Mouse (Mus musculus) lung, postnatal 0 days (tissue): ENCODE data around the gene Tma16.

Experiments used
- CTCF ChIP-seq: IDR thresholded peaks from 2 replicates; pipeline ENCODE4 v1.5.1; 2016; ENCODE audit warnings: antibody characterized with exemption, mild to moderate bottlenecking
- EP300 ChIP-seq: IDR thresholded peaks from 2 replicates; pipeline ENCODE4 v1.6.1; 2016; ENCODE audit warnings: antibody characterized with exemption, mild to moderate bottlenecking, control low read depth

DNA sequence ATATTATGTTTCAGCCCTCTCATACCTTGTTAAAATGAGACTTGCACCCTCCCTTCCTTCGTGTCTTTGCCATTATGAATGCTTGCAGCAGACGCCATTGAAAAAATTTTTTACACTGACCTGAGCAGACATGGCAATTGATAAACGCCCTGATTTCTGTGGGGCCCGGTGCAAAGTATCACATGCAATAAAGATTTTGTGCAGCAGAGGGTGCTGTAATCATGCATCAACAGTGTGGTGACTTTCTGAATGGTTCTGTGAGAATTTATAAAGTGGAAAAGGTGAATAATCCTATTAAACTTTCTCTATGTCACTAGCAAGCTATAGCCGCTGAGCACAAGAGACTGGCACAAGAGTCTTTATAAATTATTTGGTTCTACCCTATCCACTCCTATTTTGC, 35.6 kb downstream of the Tma16 start:
- TF ChIP-seq CTCF (peak; percentile 69), EP300 (no peak)
